Mouse (Mus musculus) hematopoietic stem cell, adult 5-6 weeks (primary cell): Measurements from ENCODE around the gene Arap1. TPM values are rescaled to one million over a fixed set of nuclear protein-coding genes. Genes with fewer than 3 reads are reported as not detected.

Source experiments
- ATAC-seq, 2 experiments: fragments of 125-278 bp in 1 of 2; replicated peaks in 1 of 2; 2 replicates each; pipeline ENCODE4 v1.8.0; 2016 to 2017; ENCODE audit warnings: inconsistent platforms in 2 of 2, mild to moderate bottlenecking in 2 of 2, moderate number of reproducible peaks in 2 of 2, low read depth in 1 of 2, moderate TSS enrichment in 1 of 2; ENCODE audit not compliant: low FRiP score in 2 of 2, poor library complexity in 2 of 2, severe bottlenecking in 2 of 2, insufficient read depth in 1 of 2, low TSS enrichment in 1 of 2
- total RNA-seq: library from RNA; stranded (forward); fragments of 172-1452, 232-1000 nt; gene quantifications from 2 replicates; pipeline ENCODE4 v1.2.3, GENCODE M21; 2017

Gene Arap1
- 117 and 135 TPM in 2 replicates for total RNA-seq

DNA sequence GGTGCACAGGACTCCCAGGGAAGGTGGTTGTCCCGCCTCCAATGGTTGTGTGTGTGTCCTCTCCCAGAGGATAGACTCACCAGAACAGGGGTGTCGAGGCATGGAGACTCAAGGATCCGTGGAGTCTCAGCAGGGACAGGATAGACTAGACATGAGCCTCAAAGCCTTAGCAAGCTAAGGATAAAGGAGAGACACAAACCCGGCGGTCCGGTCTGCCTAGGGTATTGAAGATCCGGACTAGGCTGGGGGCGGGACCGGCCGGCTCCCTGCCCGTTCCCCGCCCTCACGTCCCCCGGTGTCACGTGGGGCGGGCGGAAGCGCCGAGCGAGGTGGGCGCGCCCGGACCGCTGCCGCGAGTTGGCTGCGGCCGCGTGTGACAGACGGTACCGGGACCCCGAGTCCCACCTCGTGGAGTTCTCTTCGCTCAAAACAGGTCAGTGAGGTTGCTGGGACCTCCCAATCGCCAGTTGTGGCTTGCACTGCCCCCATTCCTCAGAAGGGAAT is at the start of gene Arap1:
TSS of gene Arap1 (plus strand) at position 301 of the 504 bp plus-strand sequence.
- ATAC-seq: peak; percentile 53 to 69

DNA sequence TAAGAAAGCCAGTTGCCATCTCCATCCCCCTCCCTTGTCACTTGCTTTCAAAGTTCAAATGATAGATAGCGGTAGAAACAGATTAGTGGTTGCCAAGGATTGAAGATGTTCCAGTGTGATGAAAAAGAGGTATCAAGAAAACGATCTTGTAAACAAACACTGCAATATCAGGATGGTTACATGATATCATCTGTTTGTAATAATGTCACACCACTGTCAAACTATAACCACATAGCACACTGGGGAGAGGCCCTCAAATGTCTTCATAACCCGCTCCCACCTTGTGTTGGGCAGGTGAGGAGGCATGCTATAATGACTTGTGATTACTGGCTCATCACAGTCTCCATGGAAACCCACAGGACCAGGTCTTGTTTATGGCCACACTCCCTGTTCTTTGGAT is 49.5 kb upstream of the Arap1 start:
- no peak for ATAC-seq

DNA sequence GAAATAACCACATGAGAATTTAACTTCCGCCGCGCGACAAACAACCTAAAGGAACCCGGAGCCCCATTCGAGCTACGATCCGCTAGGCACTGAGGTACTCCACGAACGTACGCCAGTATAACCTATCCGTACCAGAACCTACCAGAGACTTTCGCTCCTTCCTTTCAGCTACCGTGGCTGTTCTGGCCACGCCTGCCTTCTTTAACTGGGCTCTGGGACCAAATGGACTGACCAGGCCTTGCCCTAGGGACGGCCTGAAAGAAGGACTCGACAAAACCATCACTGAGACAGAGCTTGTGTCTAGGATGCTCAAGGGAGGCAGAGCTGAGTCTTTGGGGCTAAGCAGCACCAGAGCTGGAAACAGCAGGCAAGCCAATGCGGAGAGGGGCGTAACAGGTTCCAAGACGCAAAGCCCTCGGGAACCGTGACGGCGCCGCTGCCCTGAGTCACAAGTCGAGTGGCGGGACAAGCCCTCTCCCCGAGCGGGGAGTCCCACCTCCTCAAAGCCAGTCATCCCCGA is 46.4 kb upstream of the Arap1 start:
- ATAC-seq: peak; percentile 6 to 25; a peak in 3 of 4 replicates

- peak; percentile 85 to 88 for ATAC-seq
Measured at GRCm38 (mm10) chr7:101301881-101302456, 45.9 kb upstream of the Arap1 start, which contains the start of gene Atg16l2. TSS of gene Atg16l2 (minus strand) at chr7:101302251.

GRCm38 (mm10) chr7:101302691-101303090 is 45.2 kb upstream of the Arap1 start:
- no peak for ATAC-seq

DNA sequence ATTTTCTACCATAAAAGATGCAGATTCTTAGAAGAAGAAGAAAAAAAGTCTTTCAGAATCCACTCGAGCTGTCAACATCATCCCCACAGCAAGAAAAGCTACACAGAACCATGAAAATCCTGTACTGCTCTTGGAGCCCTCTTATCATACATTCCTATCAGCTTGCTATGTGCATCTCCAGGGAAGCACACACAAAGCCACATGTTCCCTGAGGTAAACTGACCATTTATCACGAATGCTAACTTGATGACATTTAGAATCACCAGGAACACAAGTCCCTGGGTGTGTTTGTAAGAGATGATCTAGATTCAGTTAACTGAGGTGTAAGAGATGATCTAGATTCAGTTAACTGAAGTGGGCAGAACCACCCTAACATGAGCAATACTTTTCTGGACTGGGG is 41.0 kb upstream of the Arap1 start:
- ATAC-seq: no peak

DNA sequence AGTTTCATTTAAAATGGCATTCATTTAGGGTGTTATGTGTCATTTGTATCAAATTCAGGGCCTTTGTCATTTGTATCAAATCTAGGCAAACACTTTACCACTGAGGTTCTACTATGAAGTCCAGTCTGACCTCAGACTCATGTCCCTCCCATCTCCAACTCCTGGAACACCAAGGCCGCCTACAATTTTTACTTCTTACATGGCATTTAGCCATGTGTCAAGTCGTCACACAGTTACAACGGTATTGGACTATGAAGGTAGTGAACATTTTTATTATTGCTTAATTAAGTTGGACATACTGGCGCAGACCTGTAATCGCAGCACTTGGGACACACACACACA is 37.9 kb upstream of the Arap1 start:
- ATAC-seq: no peak

GRCm38 (mm10) chr7:101310327-101311028 is 37.4 kb upstream of the Arap1 start:
- ATAC-seq: peak; percentile 96 to 97

DNA sequence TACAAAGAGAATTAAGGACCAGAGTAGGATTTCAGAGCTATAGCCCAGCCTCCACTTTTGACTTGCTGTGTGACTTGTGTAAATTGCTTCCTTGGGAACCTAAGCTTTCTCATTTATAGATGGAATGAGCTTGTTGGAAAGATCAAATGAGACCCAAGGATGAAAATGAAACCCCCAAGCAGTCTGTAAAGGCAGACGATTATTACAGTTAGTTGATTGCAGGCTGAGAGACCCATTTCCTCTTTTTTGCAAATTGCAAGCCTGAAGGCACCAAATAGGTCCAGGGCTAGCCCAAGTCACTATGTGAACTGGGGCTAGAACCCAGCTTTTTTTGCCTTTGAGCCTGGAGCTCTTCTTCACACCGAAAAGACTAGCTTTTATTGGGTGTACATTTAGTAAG is 36.8 kb upstream of the Arap1 start:
- ATAC-seq: no peak

- no peak for ATAC-seq
Measured at GRCm38 (mm10) chr7:101313033-101313432, 34.8 kb upstream of the Arap1 start.

- ATAC-seq: no peak
Measured at GRCm38 (mm10) chr7:101314396-101314795, 33.5 kb upstream of the Arap1 start.

- no peak for ATAC-seq
Measured at GRCm38 (mm10) chr7:101315699-101316098, 32.2 kb upstream of the Arap1 start.

DNA sequence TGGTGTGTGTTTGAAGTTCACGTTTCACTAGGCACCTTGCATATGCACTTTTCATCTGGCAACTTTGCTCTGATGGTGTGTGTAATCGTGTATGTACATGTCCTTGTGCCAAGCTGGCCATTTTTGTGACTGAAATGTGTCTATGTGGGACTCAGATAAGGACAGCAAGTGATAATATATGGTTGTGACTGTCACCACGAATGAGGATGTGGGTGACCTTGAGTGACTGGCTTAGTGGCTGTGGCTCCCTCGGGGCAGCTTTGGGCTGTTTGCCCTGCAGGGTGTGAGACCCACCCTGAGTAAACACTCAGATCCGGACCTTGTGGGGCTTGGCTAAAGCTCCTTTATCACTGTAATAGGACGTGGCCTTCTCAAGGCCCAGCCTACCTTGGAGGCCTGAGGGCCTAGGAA is 31.3 kb upstream of the Arap1 start:
- ATAC-seq: peak; percentile 34 to 59; a peak in 2 of 4 replicates

GRCm38 (mm10) chr7:101317014-101317413 is 30.9 kb upstream of the Arap1 start, which contains the start of gene Stard10:
TSS of gene Stard10 (plus strand) at chr7:101317086.
- no peak for ATAC-seq

- ATAC-seq: no peak
Measured at GRCm38 (mm10) chr7:101318848-101319247, 29.0 kb upstream of the Arap1 start.

- ATAC-seq: no peak
Measured at GRCm38 (mm10) chr7:101319796-101320195, 28.1 kb upstream of the Arap1 start.

GRCm38 (mm10) chr7:101320399-101321217 is 27.3 kb upstream of the Arap1 start:
- ATAC-seq: no peak
